Mouse (Mus musculus): ENCODE measurements around the gene Cep350.
A peak's percentile ranks its signal among the peaks of the same experiment; 100 is the strongest.
"Not testable (repeated sequence)": the region's sequence is repeated elsewhere in the genome, so short reads cannot be mapped to it uniquely, and the experiment has no call there.

The Cep350 gene

GRCm38 (mm10) chr1:155894382-155894781 is 78.7 kb downstream of the Cep350 start:
- no peak for DNase-seq (ENCODE audit: low read depth, low spot score)

DNA sequence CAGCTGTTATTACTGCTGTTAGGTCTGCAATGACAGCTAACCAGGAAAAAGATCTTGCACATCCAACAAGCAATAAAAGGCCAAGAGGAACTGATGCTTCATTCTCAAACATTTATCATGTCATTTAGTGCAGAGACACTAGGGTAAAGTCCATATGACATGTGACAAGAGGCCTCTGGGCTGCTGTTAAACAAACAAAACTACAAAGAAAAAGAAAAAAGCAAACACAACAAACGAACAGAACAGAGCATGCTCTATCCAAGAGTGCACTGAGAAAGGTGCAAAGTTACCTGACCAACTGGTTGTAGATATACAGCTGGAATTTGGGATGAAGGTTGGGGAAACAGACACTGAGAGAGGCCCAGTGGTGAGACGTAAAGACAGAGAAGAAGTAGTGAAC is 86.2 kb downstream of the Cep350 start:
- DNase-seq (ENCODE audit: low read depth, low spot score) = no peak

GRCm38 (mm10) chr1:155882646-155883231 is 90.3 kb downstream of the Cep350 start:
- DNase-seq (ENCODE audit: low read depth, low spot score) = not testable (repeated sequence)

- no peak for DNase-seq (ENCODE audit: low read depth, low spot score)
Measured at GRCm38 (mm10) chr1:155879596-155879995, 93.5 kb downstream of the Cep350 start.

GRCm38 (mm10) chr1:155862967-155863366 is 110.1 kb downstream of the Cep350 start:
- DNase-seq (ENCODE audit: low read depth, low spot score) = no peak

DNA sequence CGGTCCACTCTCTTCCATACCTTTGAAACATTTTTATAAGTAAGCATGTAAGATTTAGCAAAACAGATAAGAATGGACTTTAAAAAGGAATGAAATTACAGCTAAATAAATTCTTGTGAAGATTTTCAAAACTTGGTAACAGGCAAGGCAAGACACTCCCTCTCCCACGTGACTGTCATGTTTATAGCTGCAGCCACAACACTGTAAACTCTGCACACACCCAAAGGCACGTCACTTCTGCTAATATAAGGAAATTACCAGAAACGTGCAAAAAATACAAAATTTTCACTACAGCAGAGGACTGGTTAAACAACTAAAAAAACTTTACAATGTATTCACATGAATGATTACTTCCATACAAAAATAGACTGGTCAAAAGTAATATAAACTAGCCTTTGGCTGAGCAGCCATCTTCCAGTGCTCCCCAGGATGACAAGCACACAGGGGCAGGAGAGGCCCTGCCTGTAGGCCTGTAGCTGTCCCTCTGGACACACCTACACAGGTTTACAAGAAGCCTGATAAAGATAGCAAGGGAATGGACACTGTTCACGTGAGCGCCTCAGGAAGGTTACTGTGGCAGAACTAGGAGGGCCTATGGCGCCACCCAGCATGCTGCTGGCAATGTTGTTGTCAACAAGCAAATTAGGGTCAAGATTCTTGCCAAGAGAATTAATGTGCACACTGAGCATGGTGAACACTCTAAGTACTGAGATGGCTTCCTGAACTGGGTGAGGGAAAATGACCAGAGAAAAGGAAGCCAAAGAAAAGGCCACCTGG is 117.9 kb downstream of the Cep350 start:
- no peak for DNase-seq (ENCODE audit: low read depth, low spot score)

DNA sequence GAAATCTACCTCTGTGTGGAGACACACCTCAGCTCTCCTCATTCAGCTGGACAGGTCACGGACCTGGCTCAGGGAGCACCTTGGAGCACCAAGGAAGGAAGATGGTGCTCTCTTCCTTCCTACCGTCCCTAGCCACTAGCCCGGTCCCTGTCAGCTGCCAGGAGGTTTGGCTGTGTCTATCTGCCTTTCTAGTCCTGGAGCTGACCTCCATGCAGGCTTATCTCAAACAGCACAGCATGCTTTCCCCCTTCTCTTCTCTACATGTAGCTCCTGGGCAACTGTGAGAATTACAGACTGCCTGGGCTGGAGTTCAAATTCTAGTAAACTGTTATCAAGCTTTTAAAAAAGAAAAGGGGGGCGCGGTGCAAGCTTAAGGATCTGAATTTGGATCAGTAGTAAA is 120.0 kb downstream of the Cep350 start:
- DNase-seq (ENCODE audit: low read depth, low spot score) = no peak

- DNase-seq (ENCODE audit: low read depth, low spot score) = no peak
Measured at GRCm38 (mm10) chr1:155844235-155844634, 128.8 kb downstream of the Cep350 start.

DNA sequence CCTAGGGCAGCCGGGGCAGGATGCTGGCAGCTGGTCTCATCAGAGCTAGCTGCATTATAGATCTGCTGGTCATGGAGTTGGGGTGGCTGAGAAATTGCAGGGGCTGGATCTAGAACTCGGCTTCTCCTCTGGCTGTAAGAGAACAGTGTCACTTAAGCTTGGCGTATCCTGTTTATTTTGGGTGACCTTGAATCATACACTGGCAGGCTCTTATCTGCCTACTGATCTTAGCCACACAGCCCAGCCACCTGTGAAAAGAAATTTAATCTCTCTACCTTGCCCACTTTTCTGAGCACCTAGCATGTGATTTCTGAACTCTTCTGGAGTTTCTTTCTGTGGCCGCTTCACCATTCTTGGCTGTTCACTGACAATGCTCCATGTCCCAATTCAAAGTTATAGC is 129.5 kb downstream of the Cep350 start:
- no peak for DNase-seq (ENCODE audit: low read depth, low spot score)

DNA sequence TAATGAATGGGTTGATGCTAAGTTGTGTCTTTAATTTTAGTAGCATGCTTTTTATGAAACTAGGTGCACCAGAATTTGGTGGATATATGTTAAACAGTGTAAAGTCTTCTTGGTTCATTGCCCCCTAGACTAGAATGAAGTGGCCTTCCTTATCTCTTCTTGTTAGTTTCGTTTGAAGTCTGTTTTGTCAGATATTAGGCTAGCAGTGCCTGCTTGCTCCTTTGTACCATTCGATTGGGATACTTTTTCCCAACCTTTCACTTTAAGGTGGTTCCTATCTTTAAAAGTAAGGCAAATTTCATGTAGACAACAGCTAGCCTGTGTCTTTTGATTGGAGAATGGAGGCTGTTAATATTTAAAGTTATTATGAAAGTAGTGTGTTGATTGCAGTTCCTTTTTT is 137.4 kb downstream of the Cep350 start:
- DNase-seq (ENCODE audit: low read depth, low spot score) = no peak

DNA sequence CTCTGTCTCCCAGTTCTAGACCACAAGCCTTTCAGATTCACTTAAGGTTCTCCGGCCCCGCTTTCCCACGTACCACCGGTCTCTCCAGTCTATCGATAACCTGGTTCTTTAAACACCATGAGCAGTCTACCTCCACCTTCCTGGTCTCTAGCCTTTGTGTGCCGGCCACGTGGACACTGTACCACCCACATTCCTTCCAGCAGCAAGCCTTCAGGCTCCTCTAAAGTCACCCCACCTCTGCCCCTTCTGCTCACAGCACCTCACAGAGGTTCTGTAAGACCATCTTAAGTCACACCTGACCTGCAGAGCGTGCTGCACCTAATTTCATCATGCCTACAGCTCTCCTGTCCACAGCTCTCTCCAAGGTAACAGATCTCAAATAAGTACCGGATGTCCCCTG is 139.4 kb downstream of the Cep350 start:
- no peak for DNase-seq (ENCODE audit: low read depth, low spot score)

DNA sequence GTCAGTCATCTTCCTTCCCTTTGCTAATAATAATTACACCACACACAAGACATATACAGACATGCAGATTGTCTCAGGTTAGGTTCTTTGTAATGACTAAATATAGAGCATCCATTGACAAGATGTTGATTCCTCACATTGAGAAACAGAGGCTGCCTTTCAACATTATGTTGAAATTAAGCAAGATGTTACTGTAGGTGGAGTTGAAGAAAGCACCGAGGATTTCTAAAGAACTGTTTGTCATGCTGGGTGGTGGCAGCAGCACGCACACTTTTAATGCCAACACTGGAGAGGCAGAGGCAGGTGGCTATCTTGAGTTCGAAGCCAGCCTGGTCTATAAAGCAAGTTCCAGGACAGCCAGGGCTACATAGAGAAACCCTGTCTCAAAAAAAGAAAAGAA is 141.1 kb downstream of the Cep350 start:
- DNase-seq (ENCODE audit: low read depth, low spot score) = no peak

GRCm38 (mm10) chr1:155830861-155831260 is 142.2 kb downstream of the Cep350 start:
- no peak for DNase-seq (ENCODE audit: low read depth, low spot score)

DNA sequence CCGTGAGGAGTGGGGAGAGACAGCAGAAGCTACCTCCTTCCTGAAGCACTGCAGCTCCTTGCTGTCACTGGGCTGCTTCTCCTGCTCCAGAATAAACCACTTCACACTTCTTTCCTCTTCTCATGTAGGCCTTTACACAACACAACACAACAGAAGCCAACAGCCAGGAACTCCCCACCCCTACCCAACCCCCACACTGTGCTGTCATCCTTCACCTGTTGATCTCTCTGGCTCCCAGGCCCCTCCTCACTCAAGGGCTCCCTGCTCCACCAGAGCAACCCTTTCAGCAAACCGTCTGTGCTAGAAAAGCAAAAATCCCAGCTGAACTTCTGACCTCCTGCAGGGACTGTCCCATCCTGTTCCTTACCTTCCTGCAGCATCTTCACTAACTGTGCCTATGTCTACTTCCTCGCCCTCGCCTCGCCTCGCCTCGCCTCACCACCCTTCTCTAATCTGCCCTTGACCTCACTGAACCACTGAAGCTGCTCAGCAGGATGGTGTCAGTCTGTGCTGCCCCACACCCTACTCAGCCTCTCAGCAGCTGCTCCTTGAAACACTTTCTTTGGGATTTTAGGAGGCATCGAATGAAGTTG is 145.3 kb downstream of the Cep350 start:
- no peak for DNase-seq (ENCODE audit: low read depth, low spot score)

DNA sequence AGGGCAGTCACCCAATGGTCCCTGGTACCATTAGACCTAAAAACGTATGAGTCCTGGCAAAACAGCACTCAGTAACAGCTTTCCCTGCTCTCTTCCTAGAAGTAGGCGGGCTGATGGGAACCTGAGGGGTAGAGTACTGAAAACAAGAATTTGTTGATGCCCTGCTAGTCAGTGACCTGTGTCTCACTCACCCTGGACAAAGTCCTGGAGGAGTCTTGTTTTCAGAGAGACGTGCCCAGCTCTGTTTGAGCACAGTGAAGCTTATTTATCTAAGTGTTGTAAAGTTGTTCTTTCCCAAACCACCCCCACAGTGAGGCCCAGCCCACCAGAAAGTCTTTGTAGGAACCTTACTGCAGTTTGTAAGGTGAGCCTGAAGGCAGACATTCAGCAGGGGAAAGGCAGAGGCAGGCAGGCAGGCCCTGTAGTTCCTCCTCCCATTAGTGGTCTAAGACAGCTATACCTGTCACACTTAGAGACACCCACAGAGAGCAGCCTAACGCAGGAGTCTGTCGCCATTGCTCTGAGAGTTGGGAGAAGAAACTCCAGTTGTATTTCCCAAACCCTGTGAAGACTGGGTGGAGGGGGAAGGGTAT is 146.2 kb downstream of the Cep350 start:
- no peak for DNase-seq (ENCODE audit: low read depth, low spot score)

DNA sequence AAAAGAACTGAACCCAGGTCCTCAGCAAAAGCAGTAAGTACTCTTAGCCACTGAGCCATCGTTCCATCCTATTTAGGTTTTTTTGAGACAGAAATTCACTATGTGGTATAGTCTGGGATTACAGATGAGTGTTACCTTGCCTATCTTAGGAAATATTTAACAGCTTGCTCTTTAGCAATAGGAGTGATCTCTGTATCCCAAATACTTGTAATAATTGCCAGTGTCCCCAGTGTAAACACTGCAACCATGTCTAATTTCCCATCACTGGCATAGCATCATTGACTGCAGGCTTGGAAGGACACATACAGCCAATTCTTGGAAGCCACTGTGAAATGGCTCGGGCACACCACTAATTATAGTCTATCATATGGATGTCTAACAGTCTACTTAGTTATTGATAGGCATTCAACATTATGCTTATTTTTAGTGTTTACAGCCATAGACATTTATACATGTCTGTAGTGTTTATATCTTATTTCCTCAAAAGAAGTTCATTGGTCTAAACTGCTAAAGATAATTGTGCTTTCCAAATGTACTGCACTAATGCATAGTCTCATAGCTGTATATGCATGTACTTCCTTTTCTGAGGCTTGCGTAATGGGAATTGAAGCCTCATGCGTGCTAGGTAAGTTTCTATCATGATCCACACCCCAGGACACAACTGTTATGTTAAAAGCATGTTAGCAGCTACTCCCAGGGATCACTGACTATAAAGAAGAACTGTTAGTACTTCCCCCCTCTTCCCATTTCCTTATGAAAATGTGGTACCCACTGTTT is 146.9 kb downstream of the Cep350 start:
- no peak for DNase-seq (ENCODE audit: low read depth, low spot score)

- DNase-seq (ENCODE audit: low read depth, low spot score) = no peak
Measured at GRCm38 (mm10) chr1:155820646-155821045, 152.4 kb downstream of the Cep350 start.

- DNase-seq (ENCODE audit: low read depth, low spot score) = no peak
Measured at GRCm38 (mm10) chr1:155816167-155816566, 156.9 kb downstream of the Cep350 start.

GRCm38 (mm10) chr1:155812581-155813499 is 160.2 kb downstream of the Cep350 start, which contains the start of gene Qsox1:
Gene Qsox1, minus strand, starts transcription at chr1:155812889.
- DNase-seq (ENCODE audit: low read depth, low spot score) = peak; percentile 86

GRCm38 (mm10) chr1:155811995-155812580 is 161.0 kb downstream of the Cep350 start:
- DNase-seq (ENCODE audit: low read depth, low spot score) = no peak
